Mouse (Mus musculus) neutrophil, adult 5-6 weeks (primary cell): ENCODE measurements around the gene Gemin7. TPM values are rescaled to one million over a fixed set of nuclear protein-coding genes. Genes with fewer than 3 reads are reported as not detected.

ENCODE experiments used
- ATAC-seq: fragments of 151-379, 151-347 bp; 2 replicates; pipeline ENCODE4 v1.8.0; 2017; ENCODE audit warnings: mild to moderate bottlenecking, moderate TSS enrichment; ENCODE audit not compliant: insufficient number of reproducible peaks, poor library complexity, low FRiP score, severe bottlenecking; ENCODE audit errors: extremely low read depth
- total RNA-seq: library from RNA; stranded (forward); fragments of 200-1000 nt; gene quantifications from 2 replicates; pipeline ENCODE4 v1.2.3, GENCODE M21; 2017

The Gemin7 gene
- total RNA-seq, 1 experiment from 2014 or later = 44.1 TPM

- no peak for ATAC-seq
These were observed 20.3 kb downstream of the Gemin7 start for GRCm38 (mm10) chr7:19557086-19557485.

DNA sequence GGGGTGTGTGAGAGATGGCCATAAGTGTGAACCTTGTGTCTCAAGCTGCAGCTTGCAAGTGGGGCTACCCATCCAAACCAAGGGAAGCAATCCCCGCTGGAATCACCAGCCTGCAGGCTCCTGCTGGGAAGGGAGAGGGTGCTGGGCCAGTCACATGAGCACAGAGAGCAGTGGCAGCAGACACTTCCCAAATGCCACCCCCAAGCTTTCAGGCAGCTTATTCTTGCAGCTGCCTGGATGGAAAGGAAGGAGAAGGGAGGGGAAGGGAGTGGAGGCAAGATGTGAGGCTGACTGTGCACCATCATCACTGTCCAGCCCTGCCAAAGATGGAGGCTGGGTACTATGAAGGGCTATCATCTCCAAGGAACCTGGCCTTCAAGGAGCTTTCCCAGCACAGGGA is 23.2 kb downstream of the Gemin7 start:
- ATAC-seq = no peak

GRCm38 (mm10) chr7:19552443-19552842 is 25.0 kb downstream of the Gemin7 start:
- ATAC-seq = no peak

GRCm38 (mm10) chr7:19551634-19552033 is 25.8 kb downstream of the Gemin7 start:
- no peak for ATAC-seq

DNA sequence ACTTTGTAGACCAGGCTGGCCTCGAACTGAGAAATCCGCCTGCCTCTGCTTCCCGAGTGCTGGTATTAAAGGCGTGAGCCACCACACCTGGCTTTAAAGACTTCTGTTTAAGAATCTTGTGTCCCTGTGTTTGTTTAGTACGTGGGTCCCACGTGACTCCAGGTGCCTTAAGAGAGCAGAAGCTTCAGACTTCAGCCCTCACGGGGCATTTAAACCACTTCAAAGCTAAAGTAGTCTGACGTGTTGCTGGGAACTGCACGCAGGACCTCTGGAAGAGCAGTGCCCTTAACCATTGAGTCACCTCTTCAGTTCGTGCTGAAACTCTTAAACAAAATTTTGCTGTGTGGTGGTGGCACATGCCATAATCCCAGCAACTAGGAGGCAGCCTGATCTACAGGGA is 28.0 kb downstream of the Gemin7 start:
- ATAC-seq = no peak

- ATAC-seq = no peak
These were observed 29.9 kb downstream of the Gemin7 start for GRCm38 (mm10) chr7:19547344-19547969.

GRCm38 (mm10) chr7:19546007-19546406 is 31.4 kb downstream of the Gemin7 start:
- no peak for ATAC-seq

GRCm38 (mm10) chr7:19543584-19543983 is 33.8 kb downstream of the Gemin7 start:
- peak; percentile 53; the same call in 1 of the 2 replicates for ATAC-seq

- no peak for ATAC-seq
These were observed 35.2 kb downstream of the Gemin7 start for GRCm38 (mm10) chr7:19542155-19542691.

- no peak for ATAC-seq
These were observed 35.7 kb downstream of the Gemin7 start for GRCm38 (mm10) chr7:19541681-19542154.

GRCm38 (mm10) chr7:19540771-19541566 is 36.4 kb downstream of the Gemin7 start:
- ATAC-seq = no peak

DNA sequence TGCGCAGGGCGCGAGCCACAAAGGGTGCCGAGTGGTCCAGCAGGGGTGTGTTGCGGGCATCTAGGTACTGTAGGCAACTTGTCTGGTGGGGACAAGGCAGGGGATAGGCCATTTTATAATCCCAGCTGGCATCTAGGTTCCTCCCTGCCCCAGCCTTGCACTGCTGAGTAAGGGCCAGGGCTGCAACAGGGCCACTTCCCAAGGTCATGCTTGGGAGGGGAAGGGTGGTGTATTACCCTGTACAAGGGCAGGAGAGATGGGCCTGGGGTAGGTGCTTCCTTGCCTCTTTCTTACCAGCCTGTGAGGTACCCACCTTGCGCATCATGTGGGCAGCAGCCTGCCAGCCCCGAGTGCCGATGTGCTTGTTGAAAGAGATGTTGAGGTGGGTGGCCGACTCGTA is 42.7 kb downstream of the Gemin7 start:
- ATAC-seq = no peak

- ATAC-seq = no peak
These were observed 45.2 kb downstream of the Gemin7 start for GRCm38 (mm10) chr7:19532240-19532639.

DNA sequence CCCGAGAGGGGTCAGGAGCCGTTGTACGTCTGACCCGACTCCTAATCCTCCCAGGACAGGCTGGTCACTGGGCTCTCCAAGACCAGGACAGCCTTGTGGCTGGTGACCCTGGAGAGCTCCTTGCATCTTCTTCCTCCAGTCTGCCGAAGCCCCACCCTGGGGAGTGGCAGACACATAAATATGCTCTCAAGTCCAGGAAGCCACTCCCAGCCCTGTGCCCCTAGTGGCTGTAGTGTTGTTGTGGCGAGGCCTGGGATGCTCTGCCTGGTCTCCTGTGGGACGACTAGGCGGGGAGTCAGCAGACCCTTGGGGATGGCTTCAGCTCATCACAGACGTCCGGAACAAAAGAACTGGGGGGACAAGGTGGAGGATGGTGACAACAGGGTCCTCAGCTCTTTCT is 46.3 kb downstream of the Gemin7 start:
- ATAC-seq = no peak

GRCm38 (mm10) chr7:19525105-19525481 is 52.3 kb downstream of the Gemin7 start:
- no peak for ATAC-seq

DNA sequence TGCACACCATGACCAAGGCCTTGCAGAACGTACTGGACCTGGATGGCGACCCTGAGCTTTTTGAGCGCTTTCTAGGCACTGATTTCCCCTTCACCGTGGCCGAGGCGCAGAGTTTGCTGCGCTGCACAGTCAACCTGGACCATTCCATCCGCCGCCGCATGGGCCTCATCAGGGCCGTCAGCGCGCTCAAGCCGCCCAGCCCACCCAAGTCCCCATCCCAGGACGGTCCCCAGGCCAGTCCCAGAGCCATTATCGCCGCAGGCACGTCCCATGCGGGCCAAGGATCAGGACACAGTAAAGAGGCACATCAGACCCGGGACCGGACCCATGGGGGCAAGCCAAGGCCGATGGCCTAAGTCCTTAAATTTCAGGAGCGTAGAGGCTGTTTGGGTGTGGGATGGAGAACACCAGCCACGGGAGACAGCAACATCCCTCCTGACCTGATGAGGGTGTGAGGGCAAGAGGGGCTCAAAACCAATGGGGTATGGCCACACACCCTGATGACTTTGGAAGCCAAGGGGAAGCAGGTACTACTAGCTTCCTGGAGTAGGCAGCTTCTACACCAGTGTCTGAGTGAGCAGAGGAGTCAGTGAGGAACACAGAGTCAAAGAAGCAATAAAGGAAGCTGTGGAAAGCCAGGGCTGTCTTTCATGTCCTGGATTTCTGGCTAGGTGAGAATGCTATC is 52.8 kb downstream of the Gemin7 start:
- no peak for ATAC-seq

DNA sequence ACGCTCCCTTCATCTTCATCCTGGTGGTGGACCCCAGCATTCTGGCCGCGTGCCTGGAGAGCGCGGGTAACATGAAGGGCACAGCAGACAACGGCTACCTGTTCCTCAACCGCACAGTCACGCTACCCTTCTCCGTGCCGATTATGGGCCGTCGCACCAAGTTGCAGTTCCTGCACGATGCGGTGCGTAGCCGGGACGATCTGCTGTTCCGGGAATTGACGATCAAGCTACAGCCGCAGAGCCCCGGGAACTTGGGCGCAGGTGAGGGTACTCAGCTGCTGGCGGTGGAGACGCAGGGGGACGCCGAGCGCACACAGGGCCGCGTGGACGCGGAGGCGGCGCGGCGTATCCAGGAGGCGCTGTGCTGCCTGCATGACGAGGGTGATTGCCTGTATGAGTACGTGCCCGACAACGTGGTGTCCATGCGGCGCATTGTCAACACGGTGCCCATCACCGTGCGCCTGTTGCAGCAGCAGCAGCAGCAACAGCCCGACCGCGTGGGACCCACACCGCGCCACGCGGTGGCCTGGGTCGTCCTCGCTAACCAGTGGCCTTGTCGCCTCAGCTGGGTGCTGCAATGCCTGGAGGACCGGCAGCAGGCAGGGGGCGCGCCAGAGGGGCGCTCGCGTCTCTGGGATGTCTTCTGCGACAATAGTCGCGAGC is 53.5 kb downstream of the Gemin7 start:
- ATAC-seq = no peak

DNA sequence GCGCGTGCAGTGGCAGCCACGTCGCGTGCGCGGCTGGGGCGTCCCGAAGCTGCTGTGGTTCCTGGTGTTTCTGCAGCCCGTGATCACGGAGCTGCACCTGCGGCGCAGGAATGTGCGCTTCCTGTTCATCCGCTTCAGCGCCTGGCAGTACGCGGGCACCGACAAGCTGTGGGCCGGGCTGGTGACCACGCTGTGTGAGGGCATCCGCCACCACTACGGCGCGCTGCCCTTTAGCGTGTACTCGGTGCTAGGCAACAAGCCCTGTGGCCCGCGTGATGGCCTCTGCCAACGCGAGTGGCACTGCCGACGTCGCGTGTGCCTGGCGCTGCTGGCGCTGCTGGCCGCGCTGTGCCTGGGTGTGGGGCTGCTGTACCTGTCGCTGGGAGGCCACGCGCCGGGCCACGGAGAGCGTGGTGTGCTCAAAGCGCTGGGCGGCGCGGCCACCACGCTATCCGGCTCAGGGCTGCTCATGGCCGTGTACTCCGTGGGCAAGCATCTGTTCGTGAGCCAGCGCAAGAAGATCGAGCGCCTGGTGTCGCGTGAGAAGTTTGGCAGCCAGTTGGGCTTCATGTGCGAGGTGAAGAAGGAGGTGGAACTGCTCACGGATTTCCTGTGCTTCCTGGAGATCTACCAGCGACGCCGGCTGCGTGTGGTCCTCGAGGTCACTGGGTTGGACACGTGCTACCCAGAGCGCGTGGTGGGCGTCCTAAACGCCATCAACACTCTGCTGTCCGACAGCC is 54.2 kb downstream of the Gemin7 start:
- no peak for ATAC-seq
